ENCODE assay signal across 11 mouse cellular contexts in the genomic region with DNA sequence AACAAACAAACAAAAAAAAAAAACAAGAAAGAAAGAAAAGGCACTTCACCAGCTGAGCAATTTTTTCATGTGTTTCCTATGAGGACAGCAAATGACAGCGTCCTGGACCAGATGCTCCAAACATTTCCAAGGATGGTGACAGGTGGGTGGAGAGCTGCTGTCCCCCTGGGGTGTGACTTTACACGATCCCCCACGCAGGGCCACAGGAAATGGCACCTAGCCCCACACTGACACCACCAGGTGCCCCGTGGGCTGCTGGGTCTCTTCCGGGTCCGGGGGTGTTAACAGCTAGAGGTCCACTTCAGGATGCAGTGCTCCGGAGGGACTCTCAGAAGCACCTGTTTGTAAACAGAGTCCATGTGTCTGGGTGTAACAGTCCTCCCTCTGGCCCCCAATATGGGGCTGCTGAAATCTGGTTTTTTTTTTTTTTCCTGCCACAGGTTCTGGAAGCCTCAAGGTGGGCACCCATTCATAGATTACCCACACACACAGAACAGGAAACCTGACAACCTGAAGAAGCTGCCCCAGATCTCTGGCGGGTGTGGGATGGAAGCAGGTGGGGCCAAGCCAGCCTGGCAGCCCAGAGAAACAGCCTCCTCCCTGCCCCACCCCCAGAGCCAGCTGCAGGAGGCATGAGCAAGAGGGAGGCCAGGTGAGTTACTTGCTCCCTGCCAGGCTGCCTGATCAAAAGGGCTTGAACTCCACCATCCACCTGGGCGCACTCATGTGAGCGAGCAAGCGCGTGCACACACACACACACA. TPM values are rescaled to one million over a fixed set of nuclear protein-coding genes. Genes with fewer than 3 reads are reported as not detected.
DNase-seq lines count a peak whose midpoint lies in the region; ATAC-seq and TF ChIP-seq lines count a peak whose summit lies in the region.
"Had no signal": no experiment of that assay in that cellular context is flagged by ENCODE, and none has a peak within 500 bp of the region (broad histone marks: within the 10 kb centered on the region; RNA-seq: fewer than 3 reads in every experiment).

No protein-coding gene starts in this region.

- 39% methylated on average over 12 of the region's 12 CpGs for WGBS in intestine, postnatal 0 days

- DNase-seq in cerebellum, adult 11-12 months = peak; percentile 39
- no peak for DNase-seq in cerebellum, adult 11 months
- peak; percentile 54 for DNase-seq in layer of hippocampus, adult 9-11 months
- DNase-seq in layer of hippocampus, adult 8-10 months (ENCODE audit: low spot score in 2 of 2) = no peak
- peak; percentile 72 for DNase-seq in skeletal muscle tissue, adult 2 months (ENCODE audit: low read depth, low spot score)
- DNase-seq in urinary bladder, postnatal 10 days (ENCODE audit: low spot score) = no peak
- DNase-seq in layer of hippocampus, adult 11-12 months (ENCODE audit: low spot score) = no peak
- DNase-seq: embryo, embryonic 11 days had no signal

- no peaks in the 10 kb centered on the region for H3K27me3 ChIP-seq in intestine, postnatal 0 days (replicated peaks; ENCODE audit: control insufficient read depth, insufficient read depth, low read length)
- H3K27me3 ChIP-seq: Patski had no signal

- H3K4me1 ChIP-seq in intestine, postnatal 0 days (replicated peaks; ENCODE audit: control insufficient read depth, insufficient read depth, low read length) = 0 out of 2 replicates have a peak, but pooled peaks cover 5% of the 10 kb centered on the region

- H3K27ac ChIP-seq in intestine, postnatal 0 days (ENCODE audit: low read depth, low read length) = no peak overlapping the region

- H3K4me2 ChIP-seq in intestine, postnatal 0 days (replicated peaks; ENCODE audit: low read depth) = peak overlapping the region; percentile 95; the same call in 1 of the 2 replicates

- no peak overlapping the region for H3K4me3 ChIP-seq in intestine, postnatal 0 days (ENCODE audit: low read depth, low read length)

- TF ChIP-seq CTCF in intestine, postnatal 0 days (IDR thresholded peaks at IDR 0.05; ENCODE audit: low read depth) = no peak

- H3K36me3 ChIP-seq in intestine, postnatal 0 days (ENCODE audit: control insufficient read depth, insufficient read depth) = no peaks in the 10 kb centered on the region; the same call in 1 of the 2 replicates

- no peak overlapping the region for H3K9ac ChIP-seq in intestine, postnatal 0 days (ENCODE audit: low read depth, low read length)

- no peak for ATAC-seq in intestine, postnatal 0 days
- ATAC-seq: forebrain, embryonic 14.5 days; Patski had no signal

- H3K9me3 ChIP-seq in intestine, postnatal 0 days (ENCODE audit: control insufficient read depth) = no peaks in the 10 kb centered on the region

RNA-seq across cellular contexts. Expression of a gene that starts 5.2 kb away (rescaled TPM):
- 10 to 100 TPM; 30.3 to 38.4 (median 34.6) TPM for total RNA-seq in layer of hippocampus, adult 8-10 months (2022)
- 6.9 and 7.1 TPM in 2 replicates for polyA plus RNA-seq in intestine, postnatal 0 days (2015; fragmentation: Nextera tagmentation; extraction: Ambion mirVana)

RNA-seq across cellular contexts. Expression of a gene that starts 38.7 kb away (rescaled TPM):
- total RNA-seq in layer of hippocampus, adult 8-10 months (2022) = 10 to 100 TPM; 46.0 to 62.9 (median 52.2) TPM
- 2.5 and 3.8 TPM in 2 replicates for polyA plus RNA-seq in intestine, postnatal 0 days (2015; fragmentation: Nextera tagmentation; extraction: Ambion mirVana)

Comparison
In these comparisons a context has a peak if more than half of its experiments do, and no peak if none do; other contexts are left out.
1. DNase-seq: peak in cerebellum, adult 11-12 months (single experiment), layer of hippocampus, adult 9-11 months (single experiment) and skeletal muscle tissue, adult 2 months (single experiment); none in cerebellum, adult 11 months (single experiment), layer of hippocampus, adult 8-10 months (0 of 2), urinary bladder, postnatal 10 days (single experiment) and layer of hippocampus, adult 11-12 months (single experiment).